Mouse (Mus musculus): ENCODE results near the gene Cpsf3. TPM values are rescaled to one million over a fixed set of nuclear protein-coding genes. Genes with fewer than 3 reads are reported as not detected.

Cpsf3 gene
- total RNA-seq, 2 experiments from 2014 or later = 42.2 to 47.1 TPM

GRCm38 (mm10) chr12:21286712-21287650 is 1.8 kb downstream of the Cpsf3 start:
- DNase-seq (ENCODE audit: low spot score in 2 of 2) = no peak
- intact Hi-C loops (cut with DNase I) = loop anchor here (1.0 to 5.0 kb wide), 2 partner anchors 86 to 175 kb away; partner anchors contain the start of gene Adam17

- DNase-seq (ENCODE audit: low spot score in 2 of 2) = no peak
- intact Hi-C loops (cut with DNase I) = loop anchor here (5.0 kb wide), 1 partner anchor 177 kb away; no protein-coding TSS in a partner anchor
Observed at GRCm38 (mm10) chr12:21288716-21289395, 3.7 kb downstream of the Cpsf3 start.

GRCm38 (mm10) chr12:21289651-21290050 is 4.5 kb downstream of the Cpsf3 start:
- DNase-seq (ENCODE audit: low spot score in 2 of 2) = no peak

GRCm38 (mm10) chr12:21298856-21299255 is 13.7 kb downstream of the Cpsf3 start:
- intact Hi-C loops (cut with DNase I) = no loop called here
- no peak for DNase-seq (ENCODE audit: low spot score in 2 of 2)

More at GRCm38 (mm10) chr12:21289651-21290050, 4.5 kb downstream of the Cpsf3 start:
- intact Hi-C loops (cut with DNase I) = loop anchor here (5.0 kb wide), 1 partner anchor 177 kb away; no protein-coding TSS in a partner anchor

GRCm38 (mm10) chr12:21301324-21301723 is 16.1 kb downstream of the Cpsf3 start:
- no peak for DNase-seq (ENCODE audit: low spot score in 2 of 2)
- intact Hi-C loops (cut with DNase I) = no loop called here

- DNase-seq (ENCODE audit: low spot score in 2 of 2) = no peak
- intact Hi-C loops (cut with DNase I) = no loop called here
Observed at GRCm38 (mm10) chr12:21301932-21302331, 16.7 kb downstream of the Cpsf3 start.

- intact Hi-C loops (cut with DNase I) = no loop called here
- DNase-seq (ENCODE audit: low spot score in 2 of 2) = no peak
Observed at GRCm38 (mm10) chr12:21302361-21302783, 17.2 kb downstream of the Cpsf3 start.

- intact Hi-C loops (cut with DNase I) = no loop called here
- DNase-seq (ENCODE audit: low spot score in 2 of 2) = no peak
Observed at GRCm38 (mm10) chr12:21305741-21306140, 20.6 kb downstream of the Cpsf3 start.

GRCm38 (mm10) chr12:21306721-21307120 is 21.5 kb downstream of the Cpsf3 start:
- no peak for DNase-seq (ENCODE audit: low spot score in 2 of 2)
- intact Hi-C loops (cut with DNase I) = no loop called here

GRCm38 (mm10) chr12:21312201-21312600 is 27.0 kb downstream of the Cpsf3 start:
- no peak for DNase-seq (ENCODE audit: low spot score in 2 of 2)
- intact Hi-C loops (cut with DNase I) = loop anchor here (10.0 kb wide), 1 partner anchor 303 kb away; no protein-coding TSS in a partner anchor

GRCm38 (mm10) chr12:21315923-21316868 is 31.0 kb downstream of the Cpsf3 start, which contains the start of gene Iah1:
TSS of gene Iah1 (plus strand) at chr12:21316389.
- peak; percentile 79 for DNase-seq (ENCODE audit: low spot score in 2 of 2)
- intact Hi-C loops (cut with DNase I) = loop anchor here (10.0 kb wide), 1 partner anchor 299 kb away; no protein-coding TSS in a partner anchor

- intact Hi-C loops (cut with DNase I) = loop anchor here (10.0 kb wide), 1 partner anchor 298 kb away; no protein-coding TSS in a partner anchor
- DNase-seq (ENCODE audit: low spot score in 2 of 2) = peak in 1 of 2 experiments; percentile 12
Observed at GRCm38 (mm10) chr12:21316869-21317265, 31.7 kb downstream of the Cpsf3 start.

GRCm38 (mm10) chr12:21318143-21318895 is 33.1 kb downstream of the Cpsf3 start:
- intact Hi-C loops (cut with DNase I) = loop anchor here (10.0 kb wide), 1 partner anchor 296 kb away; no protein-coding TSS in a partner anchor

GRCm38 (mm10) chr12:21320317-21320716 is 35.1 kb downstream of the Cpsf3 start:
- DNase-seq (ENCODE audit: low spot score in 2 of 2) = no peak
- intact Hi-C loops (cut with DNase I) = loop anchor here (5.0 kb wide), 1 partner anchor 388 kb away; no protein-coding TSS in a partner anchor

More at GRCm38 (mm10) chr12:21318143-21318895, 33.1 kb downstream of the Cpsf3 start:
- peak; percentile 54 to 70 for DNase-seq (ENCODE audit: low spot score in 2 of 2)

GRCm38 (mm10) chr12:21321170-21321569 is 36.0 kb downstream of the Cpsf3 start:
- intact Hi-C loops (cut with DNase I) = loop anchor here (5.0 kb wide), 1 partner anchor 389 kb away; no protein-coding TSS in a partner anchor
- no peak for DNase-seq (ENCODE audit: low spot score in 2 of 2)

- intact Hi-C loops (cut with DNase I) = loop anchor here (5.0 kb wide), 1 partner anchor 390 kb away; no protein-coding TSS in a partner anchor
- DNase-seq (ENCODE audit: low spot score in 2 of 2) = no peak
Observed at GRCm38 (mm10) chr12:21322296-21322695, 37.1 kb downstream of the Cpsf3 start.

- intact Hi-C loops (cut with DNase I) = loop anchor here (5.0 kb wide), 1 partner anchor 391 kb away; no protein-coding TSS in a partner anchor
- DNase-seq (ENCODE audit: low spot score in 2 of 2) = no peak
Observed at GRCm38 (mm10) chr12:21322856-21323255, 37.7 kb downstream of the Cpsf3 start.

- intact Hi-C loops (cut with DNase I) = loop anchor here (5.0 kb wide), 1 partner anchor 392 kb away; no protein-coding TSS in a partner anchor
- DNase-seq (ENCODE audit: low spot score in 2 of 2) = no peak
Observed at GRCm38 (mm10) chr12:21324101-21324500, 38.9 kb downstream of the Cpsf3 start.

All from left cerebral cortex, postnatal 25 days (tissue).